Mouse (Mus musculus): ENCODE measurements around the gene Olfr782. TPM values are rescaled to one million over a fixed set of nuclear protein-coding genes. Genes with fewer than 3 reads are reported as not detected.
"Not testable (repeated sequence)": the region's sequence is repeated elsewhere in the genome, so short reads cannot be mapped to it uniquely, and the experiment has no call there.

The Olfr782 gene
- not detected in 2 replicates for polyA plus RNA-seq (2015; fragmentation: Nextera tagmentation; extraction: Ambion mirVana)

DNA sequence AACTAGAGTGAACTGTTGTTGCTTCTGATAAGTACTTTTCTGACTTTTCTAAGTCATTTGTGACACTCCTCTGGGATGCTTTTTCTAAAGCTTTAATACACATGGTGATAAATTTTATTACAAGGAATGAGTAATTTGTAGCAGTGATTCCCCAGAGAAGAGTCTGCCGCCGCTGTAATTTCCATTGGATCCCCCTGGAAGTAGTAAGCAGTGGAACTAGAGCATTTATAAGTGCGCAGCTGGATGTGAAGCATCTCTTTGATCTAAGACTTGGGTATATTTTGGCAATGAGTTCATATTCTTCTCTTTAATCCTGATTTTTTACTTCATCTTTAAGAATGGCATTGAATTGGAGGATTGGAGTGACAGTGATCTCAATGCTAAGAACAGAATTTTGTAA, at the start of gene Olfr782:
Olfr782 (plus strand) TSS at position 301 of the 400 bp plus-strand sequence.
- no peak within 1 kb of the TSS for H3K9ac ChIP-seq (ENCODE audit: low read depth, low read length)
- H3K4me2 ChIP-seq (ENCODE audit: low read depth, low read length), result no peak within 1 kb of the TSS
- ATAC-seq (ENCODE audit: low read depth), result no peak
- H3K27me3 ChIP-seq (ENCODE audit: control insufficient read depth, insufficient read depth, low read depth, low read length), result no peaks in the 10 kb centered on the region
- WGBS (ENCODE audit: insufficient replicate concordance), result 65% methylated on average over 3 of the region's 3 CpGs
- no peaks in the 10 kb centered on the region for H3K9me3 ChIP-seq (replicated peaks; ENCODE audit: control insufficient read depth, low read length)
- H3K4me3 ChIP-seq (ENCODE audit: low read depth, low read length), result no peak within 1 kb of the TSS
- no peaks in the 10 kb centered on the region for H3K4me1 ChIP-seq (ENCODE audit: control insufficient read depth, low read depth, low read length)
- H3K27ac ChIP-seq (ENCODE audit: low read length), result no peak within 1 kb of the TSS
- H3K36me3 ChIP-seq (ENCODE audit: control insufficient read depth, insufficient read depth), result no peaks in the 10 kb centered on the region

DNA sequence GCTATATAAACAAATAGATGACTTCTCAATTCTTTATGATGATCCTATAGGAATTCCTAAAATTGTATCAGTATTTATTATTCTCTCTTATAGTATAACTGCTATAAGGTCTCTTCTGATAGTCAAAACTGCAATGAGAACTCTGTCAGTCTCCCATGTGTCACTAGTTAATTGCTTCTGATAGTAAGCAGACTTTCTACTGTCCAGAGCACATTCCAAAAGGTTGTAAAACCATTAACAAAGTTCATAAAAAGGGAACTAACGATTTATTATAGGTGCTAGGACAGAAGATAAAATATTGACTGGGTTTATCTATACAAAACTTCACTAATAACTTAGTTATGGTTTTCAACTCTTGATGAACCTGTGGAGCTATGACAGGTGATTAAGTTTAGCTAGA, 35.7 kb upstream of the Olfr782 start:
- not testable (repeated sequence) for H3K27me3 ChIP-seq (ENCODE audit: control insufficient read depth, insufficient read depth, low read depth, low read length); H3K4me2 ChIP-seq (ENCODE audit: low read depth, low read length); H3K36me3 ChIP-seq (ENCODE audit: control insufficient read depth, insufficient read depth); H3K9ac ChIP-seq (ENCODE audit: low read depth, low read length); H3K27ac ChIP-seq (ENCODE audit: low read length); H3K4me3 ChIP-seq (ENCODE audit: low read depth, low read length); ATAC-seq (ENCODE audit: low read depth); H3K4me1 ChIP-seq (ENCODE audit: control insufficient read depth, low read depth, low read length); H3K9me3 ChIP-seq (replicated peaks; ENCODE audit: control insufficient read depth, low read length)
- 13% methylated on average over 1 of the region's 1 CpGs for WGBS (ENCODE audit: insufficient replicate concordance)

DNA sequence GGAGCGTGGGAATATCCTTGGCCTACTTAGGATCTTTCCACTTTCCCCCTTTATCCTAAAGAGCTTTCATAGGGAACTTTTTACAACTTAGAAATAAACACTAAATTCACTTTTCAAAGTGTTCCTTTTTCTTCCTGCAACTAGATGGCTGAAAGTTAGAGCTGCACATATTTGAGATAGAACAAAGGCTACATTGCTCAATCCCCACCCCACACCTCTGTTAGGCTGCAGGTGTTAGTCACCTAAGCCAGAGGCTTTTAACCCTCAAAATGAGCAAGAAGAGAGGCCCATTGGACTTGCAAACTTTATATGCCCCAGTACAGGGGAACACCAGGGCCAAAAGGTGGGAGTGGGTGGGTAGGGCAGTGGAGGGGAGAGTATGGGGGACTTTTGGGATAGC, 35.1 kb upstream of the Olfr782 start:
- ATAC-seq (ENCODE audit: low read depth); H3K9me3 ChIP-seq (replicated peaks; ENCODE audit: control insufficient read depth, low read length): not testable (repeated sequence)
- WGBS (ENCODE audit: insufficient replicate concordance), result no CpG with 5 or more reads among the region's 1 CpGs

DNA sequence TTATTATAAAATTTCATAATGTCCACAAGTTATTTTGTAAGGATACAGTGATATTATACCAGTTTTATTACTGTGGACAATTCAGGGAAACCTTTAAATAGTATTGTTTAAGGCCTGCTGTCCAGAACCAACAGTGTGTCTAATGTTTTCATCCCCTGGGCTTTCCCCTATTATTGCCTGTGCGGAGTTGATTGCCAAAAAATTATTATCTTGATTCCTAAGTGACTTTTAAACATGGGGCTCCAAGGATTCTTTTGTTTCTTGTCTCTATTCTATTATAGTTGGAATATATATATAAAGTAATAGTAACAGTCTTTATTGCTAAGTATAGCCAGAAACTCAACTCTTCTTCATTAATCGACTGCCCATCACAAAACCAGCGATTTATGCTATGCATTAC, 30.8 kb upstream of the Olfr782 start, which contains the start of gene Olfr780:
Olfr780 (plus strand) TSS at position 301 of the 400 bp plus-strand sequence.
- no peak for ATAC-seq (ENCODE audit: low read depth)
- no peaks in the 10 kb centered on the region for H3K9me3 ChIP-seq (replicated peaks; ENCODE audit: control insufficient read depth, low read length)
- no peak within 1 kb of the TSS for H3K4me2 ChIP-seq (ENCODE audit: low read depth, low read length)
- no peak within 1 kb of the TSS for H3K4me3 ChIP-seq (ENCODE audit: low read depth, low read length)
- WGBS (ENCODE audit: insufficient replicate concordance), result 54% methylated on average over 3 of the region's 3 CpGs
- H3K27me3 ChIP-seq (ENCODE audit: control insufficient read depth, insufficient read depth, low read depth, low read length), result no peaks in the 10 kb centered on the region
- no peak within 1 kb of the TSS for H3K9ac ChIP-seq (ENCODE audit: low read depth, low read length)
- no peaks in the 10 kb centered on the region for H3K4me1 ChIP-seq (ENCODE audit: control insufficient read depth, low read depth, low read length)
- no peak within 1 kb of the TSS for H3K27ac ChIP-seq (ENCODE audit: low read length)
- H3K36me3 ChIP-seq (ENCODE audit: control insufficient read depth, insufficient read depth), result no peaks in the 10 kb centered on the region

More for the DNA sequence above, 35.1 kb upstream of the Olfr782 start:
- H3K27ac ChIP-seq (ENCODE audit: low read length); H3K4me1 ChIP-seq (ENCODE audit: control insufficient read depth, low read depth, low read length); H3K4me2 ChIP-seq (ENCODE audit: low read depth, low read length); H3K27me3 ChIP-seq (ENCODE audit: control insufficient read depth, insufficient read depth, low read depth, low read length); H3K36me3 ChIP-seq (ENCODE audit: control insufficient read depth, insufficient read depth); H3K9ac ChIP-seq (ENCODE audit: low read depth, low read length); H3K4me3 ChIP-seq (ENCODE audit: low read depth, low read length): not testable (repeated sequence)

DNA sequence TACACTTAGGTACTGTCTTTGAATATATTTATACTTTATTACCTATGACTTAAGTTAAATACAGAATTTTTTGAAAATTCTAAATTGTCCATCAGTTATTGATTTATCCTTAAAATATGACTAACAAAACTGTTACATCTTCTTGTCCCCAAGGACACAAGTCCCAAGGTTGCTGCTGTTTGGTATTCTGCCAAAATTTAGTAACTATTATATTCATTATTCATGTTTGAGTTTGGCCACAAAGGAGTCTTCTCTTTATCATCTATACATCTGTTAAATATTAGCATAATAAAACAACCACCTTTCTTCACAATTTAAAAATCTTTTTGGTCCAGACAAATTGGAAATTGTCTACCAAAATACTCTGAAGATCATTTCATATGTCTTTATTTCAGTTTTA, 20.1 kb upstream of the Olfr782 start, which contains the start of gene Olfr781:
Olfr781 (plus strand) TSS at position 301 of the 400 bp plus-strand sequence.
- Histone ChIP-seq H3K36me3 (ENCODE audit: control insufficient read depth, insufficient read depth) (no peaks in the 10 kb centered on the region), H3K4me1 (ENCODE audit: control insufficient read depth, low read depth, low read length) (no peaks in the 10 kb centered on the region), H3K9ac (ENCODE audit: low read depth, low read length) (no peak within 1 kb of the TSS), H3K27ac (ENCODE audit: low read length) (no peak within 1 kb of the TSS), H3K4me3 (ENCODE audit: low read depth, low read length) (no peak within 1 kb of the TSS), H3K4me2 (ENCODE audit: low read depth, low read length) (no peak within 1 kb of the TSS), H3K27me3 (ENCODE audit: control insufficient read depth, insufficient read depth, low read depth, low read length) (no peaks in the 10 kb centered on the region), H3K9me3 (replicated peaks; ENCODE audit: control insufficient read depth, low read length) (no peaks in the 10 kb centered on the region)
- no peak for ATAC-seq (ENCODE audit: low read depth)

DNA sequence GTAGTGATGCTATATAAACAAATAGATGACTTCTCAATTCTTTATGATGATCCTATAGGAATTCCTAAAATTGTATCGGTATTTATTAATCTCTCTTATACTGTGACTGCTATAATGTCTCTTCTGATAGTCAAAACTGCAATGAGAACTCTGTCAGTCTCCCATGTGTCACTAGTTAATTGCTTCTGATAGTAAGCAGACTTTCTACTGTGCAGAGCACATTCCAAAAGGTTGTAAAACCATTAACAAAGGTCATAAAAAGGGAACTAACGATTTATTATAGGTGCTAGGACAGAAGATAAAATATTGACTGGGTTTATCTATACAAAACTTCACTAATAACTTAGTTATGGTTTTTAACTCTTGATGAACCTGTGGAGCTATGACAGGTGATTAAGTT, 3.8 kb downstream of the Olfr782 start:
- H3K9me3 ChIP-seq (replicated peaks; ENCODE audit: control insufficient read depth, low read length); H3K27ac ChIP-seq (ENCODE audit: low read length); H3K4me1 ChIP-seq (ENCODE audit: control insufficient read depth, low read depth, low read length); H3K4me3 ChIP-seq (ENCODE audit: low read depth, low read length); H3K36me3 ChIP-seq (ENCODE audit: control insufficient read depth, insufficient read depth); ATAC-seq (ENCODE audit: low read depth); H3K9ac ChIP-seq (ENCODE audit: low read depth, low read length); H3K27me3 ChIP-seq (ENCODE audit: control insufficient read depth, insufficient read depth, low read depth, low read length); H3K4me2 ChIP-seq (ENCODE audit: low read depth, low read length): not testable (repeated sequence)
- 40% methylated on average over 2 of the region's 2 CpGs for WGBS (ENCODE audit: insufficient replicate concordance)

DNA sequence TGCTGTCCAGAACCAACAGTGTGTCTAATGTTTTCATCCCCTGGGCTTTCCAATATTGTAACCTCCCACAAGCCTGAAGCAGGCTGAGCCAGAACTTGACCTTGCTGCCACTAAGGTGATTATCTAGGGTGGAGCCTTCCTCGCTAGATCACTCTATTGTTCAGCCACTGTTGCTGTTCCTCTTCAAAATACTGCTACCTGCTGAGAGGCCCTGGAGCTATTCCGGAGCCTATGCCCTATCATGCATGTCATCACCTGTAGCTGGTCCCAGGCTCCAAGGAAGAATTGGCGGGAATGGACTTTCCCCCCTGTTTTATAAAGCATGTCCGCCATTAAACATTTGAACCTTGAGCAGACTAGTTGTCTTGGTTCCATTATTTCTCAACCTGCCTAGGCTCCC, 7.8 kb downstream of the Olfr782 start:
- H3K9ac ChIP-seq (ENCODE audit: low read depth, low read length); H3K4me3 ChIP-seq (ENCODE audit: low read depth, low read length); ATAC-seq (ENCODE audit: low read depth); H3K9me3 ChIP-seq (replicated peaks; ENCODE audit: control insufficient read depth, low read length); H3K4me2 ChIP-seq (ENCODE audit: low read depth, low read length); H3K27ac ChIP-seq (ENCODE audit: low read length); H3K27me3 ChIP-seq (ENCODE audit: control insufficient read depth, insufficient read depth, low read depth, low read length); H3K4me1 ChIP-seq (ENCODE audit: control insufficient read depth, low read depth, low read length); H3K36me3 ChIP-seq (ENCODE audit: control insufficient read depth, insufficient read depth): not testable (repeated sequence)
- WGBS (ENCODE audit: insufficient replicate concordance), result 61% methylated on average over 4 of the region's 4 CpGs

DNA sequence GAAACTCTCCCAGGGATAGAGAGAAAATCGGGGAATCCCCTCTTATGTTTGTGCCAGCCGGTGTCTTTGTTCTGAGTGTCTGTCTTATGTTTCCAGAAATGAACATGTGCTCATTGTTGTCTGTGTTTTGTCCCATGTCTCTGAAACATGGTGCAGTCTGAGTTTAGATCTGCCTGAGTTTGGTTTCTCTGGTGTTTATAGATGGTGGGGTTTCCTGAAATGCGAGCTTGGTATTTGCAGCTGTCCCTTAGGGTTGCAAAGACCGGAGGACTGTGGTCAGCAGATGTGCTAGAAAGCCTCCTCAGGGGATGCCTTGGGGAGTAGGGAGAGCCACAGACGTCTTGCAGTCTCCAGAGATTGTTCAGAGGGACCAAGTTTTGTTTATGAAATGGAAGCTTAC, 8.7 kb downstream of the Olfr782 start:
- H3K9ac ChIP-seq (ENCODE audit: low read depth, low read length), result no peak overlapping the region
- no peaks in the 10 kb centered on the region for H3K27me3 ChIP-seq (ENCODE audit: control insufficient read depth, insufficient read depth, low read depth, low read length)
- WGBS (ENCODE audit: insufficient replicate concordance), result 55% methylated on average over 5 of the region's 5 CpGs
- no peak overlapping the region for H3K27ac ChIP-seq (ENCODE audit: low read length)
- H3K4me1 ChIP-seq (ENCODE audit: control insufficient read depth, low read depth, low read length), result no peaks in the 10 kb centered on the region
- H3K4me2 ChIP-seq (ENCODE audit: low read depth, low read length), result no peak overlapping the region
- ATAC-seq (ENCODE audit: low read depth), result no peak
- H3K4me3 ChIP-seq (ENCODE audit: low read depth, low read length), result no peak overlapping the region
- no peaks in the 10 kb centered on the region for H3K36me3 ChIP-seq (ENCODE audit: control insufficient read depth, insufficient read depth)
- no peaks in the 10 kb centered on the region for H3K9me3 ChIP-seq (replicated peaks; ENCODE audit: control insufficient read depth, low read length)

DNA sequence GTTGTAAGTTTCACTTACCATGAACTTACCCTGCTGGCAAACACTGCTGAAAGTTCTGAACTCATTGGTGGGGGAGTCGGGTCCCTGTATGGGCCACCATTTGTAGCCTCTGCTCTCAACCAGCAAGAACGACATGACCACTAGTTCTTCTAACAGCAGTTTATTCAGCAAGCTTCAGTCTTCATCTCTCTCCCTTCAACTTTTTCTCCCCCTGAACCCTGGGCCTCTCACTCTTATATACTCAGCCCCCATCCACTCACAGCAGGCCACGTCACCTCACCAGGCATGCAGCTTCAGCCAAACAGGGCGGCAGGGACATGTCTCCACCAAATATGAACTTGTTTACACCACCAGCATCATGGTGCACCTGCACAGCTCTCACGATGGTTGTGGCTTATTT, 25.4 kb downstream of the Olfr782 start:
- 65% methylated on average over 5 of the region's 5 CpGs for WGBS (ENCODE audit: insufficient replicate concordance)
- H3K4me2 ChIP-seq (ENCODE audit: low read depth, low read length); H3K27me3 ChIP-seq (ENCODE audit: control insufficient read depth, insufficient read depth, low read depth, low read length); H3K4me1 ChIP-seq (ENCODE audit: control insufficient read depth, low read depth, low read length); H3K4me3 ChIP-seq (ENCODE audit: low read depth, low read length); ATAC-seq (ENCODE audit: low read depth); H3K9me3 ChIP-seq (replicated peaks; ENCODE audit: control insufficient read depth, low read length); H3K36me3 ChIP-seq (ENCODE audit: control insufficient read depth, insufficient read depth); H3K27ac ChIP-seq (ENCODE audit: low read length); H3K9ac ChIP-seq (ENCODE audit: low read depth, low read length): not testable (repeated sequence)

DNA sequence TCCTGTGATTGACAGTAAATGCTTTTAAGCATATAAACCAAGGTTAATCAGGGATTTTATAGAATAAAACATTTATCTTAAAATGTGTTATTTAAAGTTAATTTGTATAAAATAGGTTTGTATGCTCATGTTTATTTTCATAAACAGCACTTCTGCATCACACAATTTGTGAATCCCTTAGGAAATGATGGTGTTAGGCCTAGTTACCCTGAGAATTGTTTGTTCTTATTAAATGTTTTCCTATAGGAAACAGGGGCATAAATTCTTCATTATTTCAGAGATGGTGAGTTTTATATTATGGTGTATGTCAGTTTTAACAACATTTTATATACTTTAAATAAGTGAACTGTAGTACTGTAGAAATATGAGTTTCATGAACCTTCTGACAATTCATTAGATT, 35.1 kb downstream of the Olfr782 start, which contains the start of gene Olfr784:
Olfr784 (plus strand) TSS at position 301 of the 400 bp plus-strand sequence.
- no peaks in the 10 kb centered on the region for H3K36me3 ChIP-seq (ENCODE audit: control insufficient read depth, insufficient read depth)
- no peak for ATAC-seq (ENCODE audit: low read depth)
- no peak within 1 kb of the TSS for H3K9ac ChIP-seq (ENCODE audit: low read depth, low read length)
- no peaks in the 10 kb centered on the region for H3K27me3 ChIP-seq (ENCODE audit: control insufficient read depth, insufficient read depth, low read depth, low read length)
- H3K4me1 ChIP-seq (ENCODE audit: control insufficient read depth, low read depth, low read length), result no peaks in the 10 kb centered on the region
- no peak within 1 kb of the TSS for H3K4me3 ChIP-seq (ENCODE audit: low read depth, low read length)
- no peaks in the 10 kb centered on the region for H3K9me3 ChIP-seq (replicated peaks; ENCODE audit: control insufficient read depth, low read length)
- no peak within 1 kb of the TSS for H3K4me2 ChIP-seq (ENCODE audit: low read depth, low read length)
- H3K27ac ChIP-seq (ENCODE audit: low read length), result no peak within 1 kb of the TSS

Data from liver, embryonic 16.5 days (tissue).